Mouse (Mus musculus): ENCODE data around the gene Thap2. TPM values are rescaled to one million over a fixed set of nuclear protein-coding genes. Genes with fewer than 3 reads are reported as not detected.

The Thap2 gene
- polyA plus RNA-seq, 1 experiment from 2014 or later: 18.1 TPM

DNA sequence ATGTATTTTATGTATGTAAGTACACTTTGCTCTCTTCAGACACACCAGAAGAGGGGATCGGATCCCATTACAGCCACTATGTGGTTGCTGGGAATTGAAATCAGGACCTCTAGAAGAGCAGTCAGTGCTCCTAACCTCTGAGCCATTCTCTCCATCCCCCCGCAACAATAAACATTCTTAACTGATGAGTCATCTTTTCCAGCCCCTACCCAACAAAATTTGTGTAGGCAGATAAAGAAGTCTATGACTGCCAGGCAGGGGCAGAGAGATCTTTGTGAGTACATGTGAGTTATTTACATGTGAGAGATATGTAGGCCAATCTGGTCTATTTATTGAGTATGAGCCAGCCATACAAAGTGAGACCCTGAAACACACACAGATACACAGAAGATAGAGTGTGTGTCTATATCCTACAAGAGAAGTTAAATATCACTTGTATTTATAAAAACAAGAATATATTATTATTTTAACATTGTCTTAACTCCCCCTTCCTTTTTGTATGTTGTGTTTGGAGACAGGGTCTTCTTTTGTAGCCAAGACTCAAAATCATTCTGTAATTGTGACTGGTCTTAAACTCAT, 2.6 kb downstream of the Thap2 start:
- H3K4me3 ChIP-seq: no peak overlapping the region
- H3K27ac ChIP-seq: no peak overlapping the region
- H3K27me3 ChIP-seq (ENCODE audit: insufficient read depth, poor library complexity, severe bottlenecking): no peaks in the 10 kb centered on the region
- H3K36me3 ChIP-seq: 0 out of 2 replicates have a peak, but pooled peaks cover 5% of the 10 kb centered on the region
- DNase-seq (ENCODE audit: low spot score): no peak
- WGBS: 41% methylated on average over 2 of the region's 2 CpGs
- no peaks in the 10 kb centered on the region for H3K9me3 ChIP-seq
- H3K4me1 ChIP-seq: peaks cover 20% of the 10 kb centered on the region; the same call in 1 of the 2 replicates

DNA sequence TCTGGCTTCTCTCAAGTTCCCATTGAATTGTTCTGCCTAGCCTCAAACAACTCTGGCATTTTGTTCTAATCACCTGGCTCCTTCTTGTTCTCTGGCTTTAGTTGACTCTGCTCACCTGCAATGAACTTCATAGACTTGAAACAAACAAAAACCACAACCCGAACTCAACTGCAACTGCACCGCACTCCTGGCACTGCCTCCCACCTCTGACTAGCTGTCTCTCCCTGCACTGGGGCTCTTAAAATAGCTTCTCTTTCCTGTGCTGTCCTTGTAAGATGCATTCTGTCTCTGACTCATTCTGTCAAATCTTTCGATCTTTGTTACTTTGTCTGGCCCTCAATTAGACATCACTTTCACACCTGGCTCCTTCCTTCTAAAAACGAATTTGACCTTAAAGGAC, 21.1 kb downstream of the Thap2 start:
- peak overlapping the region; percentile 67; the same call in 1 of the 2 replicates for H3K4me3 ChIP-seq
- peaks cover 19% of the 10 kb centered on the region for H3K4me1 ChIP-seq
- H3K9me3 ChIP-seq: no peaks in the 10 kb centered on the region
- H3K27me3 ChIP-seq (ENCODE audit: insufficient read depth, poor library complexity, severe bottlenecking): no peaks in the 10 kb centered on the region
- no peak for DNase-seq (ENCODE audit: low spot score)
- no peaks in the 10 kb centered on the region for H3K36me3 ChIP-seq
- H3K27ac ChIP-seq: peak overlapping the region; percentile 92
- 65% methylated on average over 4 of the region's 4 CpGs for WGBS

DNA sequence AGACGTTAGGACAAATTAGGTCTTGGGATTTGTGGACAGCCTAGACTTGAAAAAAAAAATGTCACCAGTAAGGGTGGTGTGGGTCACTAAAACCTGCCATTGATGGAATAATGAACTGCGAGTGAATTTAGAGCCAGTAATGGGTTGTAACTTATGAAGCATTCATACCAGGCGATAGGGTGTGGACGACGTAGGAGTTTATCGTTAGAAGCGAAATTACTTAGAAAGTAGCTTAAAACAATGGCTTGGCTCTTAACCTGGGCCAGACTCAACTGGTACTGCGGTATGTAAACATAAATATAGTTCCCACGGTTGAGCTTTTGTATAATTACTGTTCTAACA, 21.6 kb downstream of the Thap2 start:
- DNase-seq (ENCODE audit: low spot score): no peak
- Histone ChIP-seq H3K27me3 (ENCODE audit: insufficient read depth, poor library complexity, severe bottlenecking) (no peaks in the 10 kb centered on the region), H3K4me3 (peak overlapping the region; percentile 67), H3K4me1 (peaks cover 19% of the 10 kb centered on the region), H3K36me3 (no peaks in the 10 kb centered on the region), H3K27ac (peak overlapping the region; percentile 92), H3K9me3 (no peaks in the 10 kb centered on the region)
- WGBS: 9% methylated on average over 9 of the region's 9 CpGs

DNA sequence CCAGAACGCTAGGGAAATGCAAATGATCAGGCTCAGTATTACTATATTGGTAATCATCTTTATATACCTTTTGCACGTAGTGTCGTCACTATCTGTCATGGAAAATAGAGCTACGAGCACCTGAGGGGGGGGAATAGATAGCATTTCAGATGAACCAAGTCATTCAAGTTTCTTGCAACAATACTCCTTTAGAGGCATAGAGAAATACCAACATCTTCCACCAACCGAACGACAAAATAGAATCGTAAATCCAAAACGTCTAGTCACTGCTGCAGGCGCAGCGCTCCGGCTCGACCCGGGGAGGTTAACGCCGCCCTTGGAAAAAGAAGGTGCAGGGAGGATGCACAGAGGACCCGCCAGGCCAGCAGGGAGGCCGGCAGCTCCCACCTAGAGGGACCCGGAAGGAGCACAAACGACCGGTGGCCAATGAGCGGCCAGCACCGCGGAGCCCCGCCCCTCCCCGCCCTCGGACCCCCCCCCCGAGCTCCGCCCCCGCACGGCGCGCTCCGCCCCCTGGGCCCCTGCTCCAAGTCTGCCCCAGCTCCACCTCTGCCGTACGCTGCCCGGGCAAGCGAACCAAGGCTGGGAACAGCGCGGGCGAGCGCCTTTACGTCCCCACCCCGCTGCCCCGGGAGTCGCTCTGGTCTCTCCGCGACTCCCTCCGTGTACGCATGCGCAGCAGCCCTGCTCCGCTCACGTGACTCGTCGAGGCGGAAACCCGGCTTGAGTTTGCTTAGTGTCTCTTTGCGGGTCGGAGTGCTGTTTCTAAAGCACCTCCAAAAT, 22.2 kb downstream of the Thap2 start, which contains the start of gene Tmem19:
Gene Tmem19 (minus strand): TSS at position 662 of the 783 bp plus-strand sequence.
- under 1% methylated on average over 53 of the region's 58 CpGs for WGBS
- peaks cover 16% of the 10 kb centered on the region for H3K4me1 ChIP-seq
- no peaks in the 10 kb centered on the region for H3K9me3 ChIP-seq
- H3K27me3 ChIP-seq (ENCODE audit: insufficient read depth, poor library complexity, severe bottlenecking): no peaks in the 10 kb centered on the region
- H3K4me3 ChIP-seq: peak within 1 kb of the TSS; percentile 67
- peak within 1 kb of the TSS; percentile 92 for H3K27ac ChIP-seq
- H3K36me3 ChIP-seq: 0 out of 2 replicates have a peak, but pooled peaks cover 2% of the 10 kb centered on the region
- peak; percentile 98 for DNase-seq (ENCODE audit: low spot score)

DNA sequence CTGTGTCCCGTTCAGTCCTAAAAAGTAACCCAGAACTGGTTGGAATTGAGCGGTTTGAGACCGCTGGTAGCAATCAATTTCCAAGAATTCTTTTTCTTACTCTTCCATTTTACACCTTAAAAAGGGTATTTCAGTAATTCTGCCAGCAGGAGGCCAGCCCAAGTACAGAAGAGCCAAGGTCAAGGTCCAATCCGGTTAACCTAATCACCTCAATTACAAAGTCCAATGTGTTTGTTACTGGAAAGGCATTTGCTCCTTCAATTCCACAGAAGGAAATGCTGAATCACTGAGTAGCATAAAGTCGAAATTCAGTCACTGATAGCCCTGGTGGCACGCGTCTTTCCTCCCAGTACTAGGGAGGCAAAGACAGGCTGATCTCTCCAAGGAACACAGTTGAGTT, 25.2 kb downstream of the Thap2 start:
- WGBS: 89% methylated on average over 7 of the region's 7 CpGs
- Histone ChIP-seq H3K4me1 (peaks cover 15% of the 10 kb centered on the region), H3K27ac (no peak overlapping the region), H3K9me3 (no peaks in the 10 kb centered on the region), H3K27me3 (ENCODE audit: insufficient read depth, poor library complexity, severe bottlenecking) (no peaks in the 10 kb centered on the region), H3K36me3 (0 out of 2 replicates have a peak, but pooled peaks cover 7% of the 10 kb centered on the region), H3K4me3 (no peak overlapping the region)
- DNase-seq (ENCODE audit: low spot score): no peak

DNA sequence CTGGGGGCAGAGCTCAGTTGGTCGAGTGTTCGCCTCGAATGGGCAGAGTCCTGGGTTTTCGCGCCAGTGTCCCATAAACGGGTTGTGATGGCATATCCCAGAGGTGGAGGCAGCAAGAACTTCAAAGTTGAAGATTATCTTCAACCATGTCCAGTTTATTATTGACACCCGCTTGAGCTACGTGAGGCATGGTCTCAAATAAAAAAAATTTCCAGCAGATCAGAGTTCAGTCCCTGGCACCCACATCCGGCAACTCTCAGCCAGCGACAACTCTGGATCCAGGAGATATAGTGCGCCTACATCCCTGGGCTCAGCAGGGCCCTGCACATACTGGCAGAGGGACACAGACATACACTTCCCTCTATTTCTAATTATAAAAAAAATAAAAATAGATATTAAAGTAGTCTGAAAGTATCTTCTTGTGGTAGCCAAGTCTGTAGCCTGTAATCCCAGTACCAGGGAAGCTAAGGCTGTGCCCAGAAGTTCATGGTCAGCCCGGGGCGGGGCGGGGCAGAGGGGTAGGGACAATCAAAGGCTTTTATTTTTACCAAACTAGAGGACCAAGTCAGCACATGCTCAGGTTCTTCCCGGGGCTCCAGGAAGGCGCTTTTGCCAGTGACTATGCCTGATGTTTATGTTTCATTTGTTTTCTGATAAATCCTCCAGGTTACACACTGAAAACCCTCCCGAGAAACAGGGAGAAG, 25.9 kb downstream of the Thap2 start:
- Histone ChIP-seq H3K36me3 (0 out of 2 replicates have a peak, but pooled peaks cover 7% of the 10 kb centered on the region), H3K9me3 (no peaks in the 10 kb centered on the region), H3K27ac (no peak overlapping the region), H3K4me1 (peaks cover 12% of the 10 kb centered on the region), H3K4me3 (no peak overlapping the region), H3K27me3 (ENCODE audit: insufficient read depth, poor library complexity, severe bottlenecking) (no peaks in the 10 kb centered on the region)
- 91% methylated on average over 17 of the region's 17 CpGs for WGBS
- DNase-seq (ENCODE audit: low spot score): no peak

DNA sequence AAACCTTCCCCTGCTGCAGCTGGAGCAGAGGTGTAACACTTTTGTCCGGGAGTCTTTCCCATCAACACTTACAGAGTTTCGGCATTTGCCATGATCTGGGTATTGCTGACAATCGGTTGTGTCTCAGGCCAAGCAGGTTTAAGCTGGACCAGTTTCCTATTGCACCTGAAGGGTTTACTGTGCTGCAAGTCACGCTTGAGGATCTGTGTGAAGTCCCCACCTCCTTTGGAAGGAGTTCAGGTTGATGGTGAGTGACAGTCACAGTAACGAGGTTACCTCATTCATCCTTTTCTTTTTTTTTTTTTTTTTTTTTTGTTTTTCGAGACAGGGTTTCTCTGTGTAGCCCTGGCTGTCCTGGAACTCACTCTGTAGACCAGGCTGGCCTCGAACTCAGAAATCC, 28.1 kb downstream of the Thap2 start:
- DNase-seq (ENCODE audit: low spot score): no peak
- 0 out of 2 replicates have a peak, but pooled peaks cover 7% of the 10 kb centered on the region for H3K36me3 ChIP-seq
- WGBS: 85% methylated on average over 6 of the region's 7 CpGs

DNA sequence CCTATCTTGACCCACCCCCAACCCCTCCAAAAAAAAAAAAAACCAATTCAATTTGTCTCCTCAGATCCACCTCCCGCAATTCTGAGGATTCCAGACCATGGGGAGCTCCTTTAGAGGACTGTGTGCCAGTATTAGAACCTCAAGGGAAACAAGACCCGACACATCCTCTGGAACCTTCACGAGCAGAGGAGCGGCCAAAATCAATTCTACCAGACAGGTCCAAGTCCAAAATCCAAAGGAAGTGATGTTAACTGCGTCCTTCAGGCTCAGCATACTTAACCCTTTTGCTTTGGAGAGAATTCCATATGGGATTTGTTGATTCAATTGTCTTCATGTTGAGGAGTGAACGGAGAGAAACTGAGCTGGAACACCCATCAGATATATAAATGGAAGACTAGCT, 29.2 kb downstream of the Thap2 start:
- no peak overlapping the region for H3K4me3 ChIP-seq
- WGBS: 83% methylated on average over 6 of the region's 6 CpGs
- H3K27ac ChIP-seq: no peak overlapping the region
- no peaks in the 10 kb centered on the region for H3K9me3 ChIP-seq
- DNase-seq (ENCODE audit: low spot score): no peak
- no peaks in the 10 kb centered on the region for H3K4me1 ChIP-seq
- H3K27me3 ChIP-seq (ENCODE audit: insufficient read depth, poor library complexity, severe bottlenecking): no peaks in the 10 kb centered on the region
- peaks cover 9% of the 10 kb centered on the region; the same call in 1 of the 2 replicates for H3K36me3 ChIP-seq

More for the DNA sequence above, 28.1 kb downstream of the Thap2 start:
- Histone ChIP-seq H3K27me3 (ENCODE audit: insufficient read depth, poor library complexity, severe bottlenecking) (no peaks in the 10 kb centered on the region), H3K27ac (no peak overlapping the region), H3K4me1 (no peaks in the 10 kb centered on the region), H3K9me3 (no peaks in the 10 kb centered on the region), H3K4me3 (no peak overlapping the region)

DNA sequence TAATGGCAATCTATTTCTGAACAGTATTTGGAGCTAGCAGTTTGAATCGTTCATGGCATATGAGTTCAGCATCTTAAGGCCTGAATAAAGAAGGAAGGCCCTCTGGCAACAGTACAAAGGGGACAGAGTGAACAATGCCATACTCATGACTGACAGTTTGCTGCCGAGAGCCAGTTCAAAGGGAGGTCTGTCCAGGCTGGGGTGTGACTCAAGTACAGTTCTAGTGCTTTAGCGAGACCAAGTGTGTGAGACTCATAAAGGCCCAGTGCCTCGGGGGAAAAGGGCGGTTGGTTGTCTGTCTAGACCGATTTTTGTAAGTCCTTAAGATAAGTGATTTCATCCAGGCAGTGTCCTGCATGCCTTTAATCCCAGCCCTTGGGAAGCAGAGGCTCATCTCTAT, 29.7 kb downstream of the Thap2 start:
- Histone ChIP-seq H3K27ac (no peak overlapping the region), H3K36me3 (peaks cover 9% of the 10 kb centered on the region; the same call in 1 of the 2 replicates), H3K27me3 (ENCODE audit: insufficient read depth, poor library complexity, severe bottlenecking) (no peaks in the 10 kb centered on the region), H3K4me1 (no peaks in the 10 kb centered on the region), H3K9me3 (no peaks in the 10 kb centered on the region), H3K4me3 (no peak overlapping the region)
- 76% methylated on average over 6 of the region's 6 CpGs for WGBS
- DNase-seq (ENCODE audit: low spot score): no peak

DNA sequence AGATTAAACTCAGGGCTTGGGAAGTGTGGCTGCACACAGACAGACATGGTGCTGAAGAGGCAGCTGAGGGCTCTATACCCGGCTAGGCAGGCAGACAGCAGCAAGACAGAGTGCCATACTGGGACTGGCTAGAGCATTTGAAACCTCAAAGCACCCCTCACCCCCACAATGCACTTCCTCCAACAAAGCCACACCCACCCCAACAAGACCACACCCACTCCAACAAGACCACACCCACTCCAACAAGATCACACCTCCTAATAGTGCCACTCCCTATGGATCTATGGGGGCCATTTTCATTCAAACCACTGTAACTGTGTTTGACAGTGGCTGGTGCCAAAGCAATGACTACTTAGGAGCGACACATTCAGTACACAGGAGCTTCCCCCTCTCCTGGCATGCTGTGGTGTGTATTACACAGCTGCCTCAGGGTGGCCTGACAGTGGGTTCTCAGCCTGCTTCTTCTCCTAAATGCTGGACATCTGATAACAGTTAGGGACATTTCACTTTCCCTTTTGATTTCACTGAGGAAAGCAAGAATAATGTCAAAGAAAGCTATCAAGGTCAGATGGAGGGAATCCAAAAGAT, 33.3 kb downstream of the Thap2 start:
- H3K4me1 ChIP-seq: no peaks in the 10 kb centered on the region
- peaks cover 11% of the 10 kb centered on the region for H3K36me3 ChIP-seq
- H3K27me3 ChIP-seq (ENCODE audit: insufficient read depth, poor library complexity, severe bottlenecking): no peaks in the 10 kb centered on the region
- no peak overlapping the region for H3K27ac ChIP-seq
- DNase-seq (ENCODE audit: low spot score): no peak
- H3K9me3 ChIP-seq: no peaks in the 10 kb centered on the region
- 70% methylated on average over 2 of the region's 2 CpGs for WGBS
- no peak overlapping the region for H3K4me3 ChIP-seq

DNA sequence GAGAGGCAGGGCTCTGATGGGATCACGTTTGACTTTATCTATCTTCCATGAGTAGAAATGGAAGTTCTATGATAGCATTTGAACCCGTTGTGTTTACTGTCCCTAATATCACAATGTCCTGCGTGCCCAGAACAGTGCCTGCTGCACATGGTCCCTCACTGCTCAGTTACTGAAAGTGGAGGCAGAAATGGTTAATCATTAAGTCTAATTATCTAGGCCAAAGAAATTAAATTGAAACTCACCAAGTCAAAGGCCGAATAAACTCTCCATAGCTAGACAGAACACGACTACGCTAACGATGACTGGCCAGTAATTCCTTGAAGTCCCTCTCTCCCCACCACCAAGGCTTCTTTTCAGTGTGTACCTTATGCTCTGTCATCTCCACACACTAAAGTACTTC, 34.7 kb downstream of the Thap2 start:
- Histone ChIP-seq H3K27me3 (ENCODE audit: insufficient read depth, poor library complexity, severe bottlenecking) (no peaks in the 10 kb centered on the region), H3K36me3 (peaks cover 16% of the 10 kb centered on the region), H3K4me3 (no peak overlapping the region), H3K4me1 (no peaks in the 10 kb centered on the region), H3K9me3 (no peaks in the 10 kb centered on the region), H3K27ac (no peak overlapping the region)
- 86% methylated on average over 7 of the region's 7 CpGs for WGBS
- DNase-seq (ENCODE audit: low spot score): no peak

DNA sequence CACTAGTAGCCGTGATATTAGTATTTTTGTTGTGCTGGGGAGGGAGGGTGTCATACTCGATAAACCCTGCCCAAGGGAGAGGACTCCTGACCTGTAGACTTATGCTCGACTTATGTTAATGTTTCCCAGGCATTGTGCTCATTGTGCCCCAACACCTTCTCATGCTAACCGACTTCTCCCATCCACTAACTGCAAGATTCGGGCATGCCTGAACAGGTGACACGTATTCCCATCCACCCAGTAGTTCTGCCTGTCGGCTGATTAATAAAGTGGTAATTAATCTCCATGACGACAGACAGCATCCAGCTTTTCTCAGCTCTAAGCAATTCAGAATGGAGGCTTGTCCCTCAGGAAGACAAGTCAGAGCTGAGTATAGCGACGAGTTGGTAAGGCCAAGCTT, 35.2 kb downstream of the Thap2 start:
- 79% methylated on average over 10 of the region's 10 CpGs for WGBS
- peaks cover 16% of the 10 kb centered on the region for H3K36me3 ChIP-seq
- no peaks in the 10 kb centered on the region for H3K9me3 ChIP-seq
- no peaks in the 10 kb centered on the region for H3K4me1 ChIP-seq
- H3K4me3 ChIP-seq: no peak overlapping the region
- H3K27ac ChIP-seq: no peak overlapping the region
- DNase-seq (ENCODE audit: low spot score): no peak
- no peaks in the 10 kb centered on the region for H3K27me3 ChIP-seq (ENCODE audit: insufficient read depth, poor library complexity, severe bottlenecking)

DNA sequence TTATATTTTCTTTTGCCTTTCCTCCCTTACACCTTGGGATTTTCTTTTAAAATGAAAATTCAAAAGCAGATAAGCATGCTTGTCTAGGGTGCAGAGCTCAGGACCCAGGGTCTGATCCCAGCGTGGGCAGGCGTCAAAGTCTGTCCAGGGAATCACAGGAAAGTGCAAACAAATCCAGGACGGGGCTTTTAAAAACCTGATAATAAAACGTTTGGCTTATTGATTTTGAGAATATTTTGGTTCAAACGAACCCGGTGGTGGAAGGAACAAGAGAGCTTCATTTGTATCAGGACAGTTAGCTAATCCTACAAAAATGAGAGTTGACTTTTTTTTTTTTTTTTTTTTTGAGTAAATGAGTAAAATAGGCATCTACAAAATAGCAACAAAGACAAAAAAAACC, 36.1 kb downstream of the Thap2 start:
- Histone ChIP-seq H3K9me3 (no peaks in the 10 kb centered on the region), H3K27me3 (ENCODE audit: insufficient read depth, poor library complexity, severe bottlenecking) (no peaks in the 10 kb centered on the region), H3K4me1 (no peaks in the 10 kb centered on the region), H3K4me3 (no peak overlapping the region), H3K27ac (no peak overlapping the region), H3K36me3 (peaks cover 18% of the 10 kb centered on the region)
- DNase-seq (ENCODE audit: low spot score): no peak
- 76% methylated on average over 6 of the region's 6 CpGs for WGBS

Data from heart, embryonic 10.5 days (tissue).